Mouse (Mus musculus): Measurements from ENCODE around the gene Sox5. TPM values are rescaled to one million over a fixed set of nuclear protein-coding genes. Genes with fewer than 3 reads are reported as not detected.

Gene Sox5
- polyA plus RNA-seq, 1 experiment from 2014 or later = 54.7 TPM

- ATAC-seq (ENCODE audit: insufficient number of reproducible peaks, low FRiP score, low TSS enrichment, low read depth) = no peak
- H3K27ac ChIP-seq (replicated peaks; ENCODE audit: low read depth, low read length) = 0 out of 2 replicates have a peak overlapping the region, but pooled peaks have one; percentile 8
- H3K27me3 ChIP-seq (ENCODE audit: control insufficient read depth, insufficient read depth, low read length) = no peaks in the 10 kb centered on the region
- DNase-seq (ENCODE audit: low spot score) = no peak
- no peak overlapping the region for H3K9ac ChIP-seq (ENCODE audit: low read length)
- no peak overlapping the region for H3K4me2 ChIP-seq (ENCODE audit: low read depth, severe bottlenecking)
- H3K36me3 ChIP-seq (ENCODE audit: control insufficient read depth, insufficient read depth, low read length) = no peaks in the 10 kb centered on the region
- no peaks in the 10 kb centered on the region for H3K4me1 ChIP-seq (ENCODE audit: control insufficient read depth, insufficient read depth, low read length)
- WGBS = 57% methylated on average over 8 of the region's 8 CpGs
- no peak overlapping the region for H3K4me3 ChIP-seq (ENCODE audit: low read depth, low read length)
- no peaks in the 10 kb centered on the region for H3K9me3 ChIP-seq (ENCODE audit: control insufficient read depth, low read length)
Observed at GRCm38 (mm10) chr6:144445761-144446373, 335.9 kb downstream of the Sox5 start.

GRCm38 (mm10) chr6:144444367-144444766, 337.4 kb downstream of the Sox5 start:
- WGBS = 86% methylated on average over 5 of the region's 5 CpGs
- no peaks in the 10 kb centered on the region for H3K36me3 ChIP-seq (ENCODE audit: control insufficient read depth, insufficient read depth, low read length)
- no peak overlapping the region for H3K27ac ChIP-seq (replicated peaks; ENCODE audit: low read depth, low read length)
- no peak overlapping the region for H3K4me2 ChIP-seq (ENCODE audit: low read depth, severe bottlenecking)
- no peak overlapping the region for H3K9ac ChIP-seq (ENCODE audit: low read length)
- no peaks in the 10 kb centered on the region for H3K27me3 ChIP-seq (ENCODE audit: control insufficient read depth, insufficient read depth, low read length)
- H3K9me3 ChIP-seq (ENCODE audit: control insufficient read depth, low read length) = no peaks in the 10 kb centered on the region
- ATAC-seq (ENCODE audit: insufficient number of reproducible peaks, low FRiP score, low TSS enrichment, low read depth) (no peak), DNase-seq (ENCODE audit: low spot score) (no peak)
- H3K4me1 ChIP-seq (ENCODE audit: control insufficient read depth, insufficient read depth, low read length) = no peaks in the 10 kb centered on the region
- H3K4me3 ChIP-seq (ENCODE audit: low read depth, low read length) = no peak overlapping the region

GRCm38 (mm10) chr6:144443681-144444080, 338.1 kb downstream of the Sox5 start:
- WGBS = 78% methylated on average over 1 of the region's 1 CpGs
- no peak overlapping the region for H3K4me3 ChIP-seq (ENCODE audit: low read depth, low read length)
- H3K27me3 ChIP-seq (ENCODE audit: control insufficient read depth, insufficient read depth, low read length) = no peaks in the 10 kb centered on the region
- no peak for ATAC-seq (ENCODE audit: insufficient number of reproducible peaks, low FRiP score, low TSS enrichment, low read depth)
- no peak overlapping the region for H3K9ac ChIP-seq (ENCODE audit: low read length)
- no peak overlapping the region for H3K27ac ChIP-seq (replicated peaks; ENCODE audit: low read depth, low read length)
- no peaks in the 10 kb centered on the region for H3K36me3 ChIP-seq (ENCODE audit: control insufficient read depth, insufficient read depth, low read length)
- DNase-seq (ENCODE audit: low spot score) = no peak
- H3K9me3 ChIP-seq (ENCODE audit: control insufficient read depth, low read length) = no peaks in the 10 kb centered on the region
- H3K4me1 ChIP-seq (ENCODE audit: control insufficient read depth, insufficient read depth, low read length) = no peaks in the 10 kb centered on the region
- no peak overlapping the region for H3K4me2 ChIP-seq (ENCODE audit: low read depth, severe bottlenecking)

- ATAC-seq (ENCODE audit: insufficient number of reproducible peaks, low FRiP score, low TSS enrichment, low read depth) (no peak), DNase-seq (ENCODE audit: low spot score) (no peak)
- Histone ChIP-seq H3K4me3 (ENCODE audit: low read depth, low read length) (no peak overlapping the region), H3K27me3 (ENCODE audit: control insufficient read depth, insufficient read depth, low read length) (no peaks in the 10 kb centered on the region), H3K27ac (replicated peaks; ENCODE audit: low read depth, low read length) (no peak overlapping the region), H3K9me3 (ENCODE audit: control insufficient read depth, low read length) (no peaks in the 10 kb centered on the region), H3K4me1 (ENCODE audit: control insufficient read depth, insufficient read depth, low read length) (peaks cover 8% of the 10 kb centered on the region), H3K36me3 (ENCODE audit: control insufficient read depth, insufficient read depth, low read length) (no peaks in the 10 kb centered on the region), H3K4me2 (ENCODE audit: low read depth, severe bottlenecking) (no peak overlapping the region), H3K9ac (ENCODE audit: low read length) (no peak overlapping the region)
- WGBS = 74% methylated on average over 5 of the region's 5 CpGs
Observed at GRCm38 (mm10) chr6:144429276-144429675, 352.5 kb downstream of the Sox5 start.

GRCm38 (mm10) chr6:144408030-144408429, 373.7 kb downstream of the Sox5 start:
- Histone ChIP-seq H3K4me1 (ENCODE audit: control insufficient read depth, insufficient read depth, low read length) (peaks cover 4% of the 10 kb centered on the region; the same call in 1 of the 2 replicates), H3K4me2 (ENCODE audit: low read depth, severe bottlenecking) (no peak overlapping the region), H3K27me3 (ENCODE audit: control insufficient read depth, insufficient read depth, low read length) (no peaks in the 10 kb centered on the region), H3K9me3 (ENCODE audit: control insufficient read depth, low read length) (no peaks in the 10 kb centered on the region), H3K27ac (replicated peaks; ENCODE audit: low read depth, low read length) (no peak overlapping the region), H3K9ac (ENCODE audit: low read length) (no peak overlapping the region), H3K4me3 (ENCODE audit: low read depth, low read length) (no peak overlapping the region), H3K36me3 (ENCODE audit: control insufficient read depth, insufficient read depth, low read length) (no peaks in the 10 kb centered on the region)
- no peak for DNase-seq (ENCODE audit: low spot score)
- 95% methylated on average over 3 of the region's 3 CpGs for WGBS
- no peak for ATAC-seq (ENCODE audit: insufficient number of reproducible peaks, low FRiP score, low TSS enrichment, low read depth)

GRCm38 (mm10) chr6:144398115-144398514, 383.7 kb downstream of the Sox5 start:
- Histone ChIP-seq H3K27ac (replicated peaks; ENCODE audit: low read depth, low read length) (no peak overlapping the region), H3K27me3 (ENCODE audit: control insufficient read depth, insufficient read depth, low read length) (no peaks in the 10 kb centered on the region), H3K4me2 (ENCODE audit: low read depth, severe bottlenecking) (no peak overlapping the region), H3K4me3 (ENCODE audit: low read depth, low read length) (no peak overlapping the region), H3K9me3 (ENCODE audit: control insufficient read depth, low read length) (no peaks in the 10 kb centered on the region), H3K4me1 (ENCODE audit: control insufficient read depth, insufficient read depth, low read length) (no peaks in the 10 kb centered on the region), H3K9ac (ENCODE audit: low read length) (no peak overlapping the region), H3K36me3 (ENCODE audit: control insufficient read depth, insufficient read depth, low read length) (no peaks in the 10 kb centered on the region)
- 19% methylated on average over 10 of the region's 10 CpGs for WGBS
- DNase-seq (ENCODE audit: low spot score) (peak; percentile 67), ATAC-seq (ENCODE audit: insufficient number of reproducible peaks, low FRiP score, low TSS enrichment, low read depth) (no peak)

GRCm38 (mm10) chr6:144393151-144393550, 388.6 kb downstream of the Sox5 start:
- WGBS = 77% methylated on average over 6 of the region's 6 CpGs
- no peak overlapping the region for H3K9ac ChIP-seq (ENCODE audit: low read length)

GRCm38 (mm10) chr6:144389333-144390054, 392.3 kb downstream of the Sox5 start:
- Histone ChIP-seq H3K4me3 (ENCODE audit: low read depth, low read length) (no peak overlapping the region), H3K4me2 (ENCODE audit: low read depth, severe bottlenecking) (no peak overlapping the region), H3K9me3 (ENCODE audit: control insufficient read depth, low read length) (no peaks in the 10 kb centered on the region), H3K27ac (replicated peaks; ENCODE audit: low read depth, low read length) (no peak overlapping the region), H3K27me3 (ENCODE audit: control insufficient read depth, insufficient read depth, low read length) (no peaks in the 10 kb centered on the region), H3K36me3 (ENCODE audit: control insufficient read depth, insufficient read depth, low read length) (no peaks in the 10 kb centered on the region), H3K9ac (ENCODE audit: low read length) (no peak overlapping the region), H3K4me1 (ENCODE audit: control insufficient read depth, insufficient read depth, low read length) (no peaks in the 10 kb centered on the region)
- 81% methylated on average over 14 of the region's 14 CpGs for WGBS
- ATAC-seq (ENCODE audit: insufficient number of reproducible peaks, low FRiP score, low TSS enrichment, low read depth) = no peak
- DNase-seq (ENCODE audit: low spot score) = no peak

More at GRCm38 (mm10) chr6:144393151-144393550, 388.6 kb downstream of the Sox5 start:
- Histone ChIP-seq H3K36me3 (ENCODE audit: control insufficient read depth, insufficient read depth, low read length) (no peaks in the 10 kb centered on the region), H3K4me2 (ENCODE audit: low read depth, severe bottlenecking) (no peak overlapping the region), H3K9me3 (ENCODE audit: control insufficient read depth, low read length) (no peaks in the 10 kb centered on the region), H3K27ac (replicated peaks; ENCODE audit: low read depth, low read length) (no peak overlapping the region), H3K27me3 (ENCODE audit: control insufficient read depth, insufficient read depth, low read length) (no peaks in the 10 kb centered on the region), H3K4me3 (ENCODE audit: low read depth, low read length) (no peak overlapping the region), H3K4me1 (ENCODE audit: control insufficient read depth, insufficient read depth, low read length) (no peaks in the 10 kb centered on the region)
- no peak for ATAC-seq (ENCODE audit: insufficient number of reproducible peaks, low FRiP score, low TSS enrichment, low read depth)
- no peak for DNase-seq (ENCODE audit: low spot score)

All from limb, embryonic 11.5 days (tissue).